Mouse (Mus musculus) liver, adult 2 months (tissue): ENCODE measurements at regions not wholly inside any gene's neighbourhood (a gene's known extent, or its start where the extent isn't known, plus 50 kb on each side); places are given as distances from the start of the nearest gene placed in this dataset.
"Not testable (repeated sequence)": the region's sequence is repeated elsewhere in the genome, so short reads cannot be mapped to it uniquely, and the experiment has no call there.

Experiments
- CTCF ChIP-seq: fragments of 200-500 bp; IDR thresholded peaks from 2 replicates; pipeline ENCODE4 v1.5.1; 2011; ENCODE audit warnings: low read depth, low read length, control low read depth
- POLR2A ChIP-seq: fragments of 200-500 bp; IDR thresholded peaks from 2 replicates; pipeline ENCODE4 v1.6.1; 2011; ENCODE audit warnings: low read length, control low read depth; ENCODE audit not compliant: insufficient read depth; ENCODE audit errors: extremely low read depth

- not testable (repeated sequence) for TF ChIP-seq CTCF, POLR2A
Measured at GRCm38 (mm10) chrX:15365135-15365534, 1154.2 kb downstream of the H2al1n start.
